Mouse (Mus musculus): ENCODE measurements around the gene Mettl8.

DNA sequence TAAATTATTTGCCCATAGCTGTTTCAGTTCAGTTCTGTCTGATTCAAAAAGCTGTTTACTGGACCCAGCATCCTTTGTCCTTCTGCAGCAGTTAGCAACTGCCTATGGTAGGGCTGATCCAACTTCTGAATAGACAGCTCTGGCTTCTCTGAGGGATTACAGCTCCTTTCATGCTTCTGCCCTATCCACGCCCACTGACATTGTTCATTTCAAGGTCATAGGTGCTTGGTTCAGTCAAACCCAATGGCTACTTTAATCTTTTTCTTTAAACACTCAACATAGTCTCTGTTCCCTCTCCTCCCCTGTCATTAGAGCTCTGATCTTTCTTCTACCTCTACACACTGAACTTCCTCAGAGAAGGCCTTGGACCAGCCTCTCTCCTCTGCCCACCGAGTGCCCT is 136.9 kb downstream of the Mettl8 start:
- TF ChIP-seq CTCF (IDR thresholded peaks at IDR 0.05; ENCODE audit: extremely low read depth, insufficient read length, insufficient replicate concordance, low read depth, low read length) = no peak
- no peak for TF ChIP-seq POLR2A (IDR thresholded peaks at IDR 0.05; ENCODE audit: low read depth, low read length)

All from small intestine, adult 2 months (tissue).